In the genomic region with DNA sequence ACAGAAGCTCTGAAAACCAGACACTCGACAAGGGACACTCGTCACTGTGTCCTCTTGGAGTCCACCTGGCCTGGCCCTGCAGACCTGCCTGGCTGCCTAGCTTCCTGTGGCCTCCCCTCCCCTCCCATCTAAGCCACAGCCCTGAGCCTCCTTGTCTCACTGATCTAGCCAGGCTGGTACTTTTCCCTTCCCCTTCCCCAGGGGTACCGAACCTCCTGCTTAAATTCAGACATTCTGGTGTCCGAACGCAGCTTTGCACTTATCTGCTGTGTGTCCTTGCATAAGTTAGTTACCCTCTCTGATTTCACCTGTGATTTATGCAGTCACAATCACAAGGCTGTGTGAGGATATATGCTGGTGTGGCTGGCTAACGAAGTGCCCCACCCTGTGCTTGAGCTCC, we compare ENCODE assay signal across 8 mouse cellular contexts. TPM values are rescaled to one million over a fixed set of nuclear protein-coding genes. Genes with fewer than 3 reads are reported as not detected.
A peak's percentile ranks its signal among the peaks of the same experiment; 100 is the strongest.
DNase-seq lines count a peak whose midpoint lies in the region; ATAC-seq and TF ChIP-seq lines count a peak whose summit lies in the region.

No protein-coding gene starts in this region.

- peaks cover 20% of the 10 kb centered on the region; the same call in 1 of the 2 replicates for H3K4me1 ChIP-seq in kidney, postnatal 0 days (replicated peaks; ENCODE audit: insufficient read depth, low read length)
- H3K4me1 ChIP-seq in embryonic facial prominence, embryonic 12.5 days, result peaks cover 17% of the 10 kb centered on the region
- peaks cover 55% of the 10 kb centered on the region for H3K4me1 ChIP-seq in liver, embryonic 13.5 days (replicated peaks)

- H3K27ac ChIP-seq in kidney, postnatal 0 days, result peak overlapping the region; percentile 97
- H3K27ac ChIP-seq in embryonic facial prominence, embryonic 12.5 days, result peak overlapping the region; percentile 87
- peak overlapping the region; percentile 61 for H3K27ac ChIP-seq in liver, embryonic 13.5 days

- TF ChIP-seq CTCF in kidney, postnatal 0 days (IDR thresholded peaks at IDR 0.05; ENCODE audit: low read depth), result no peak

- H3K9ac ChIP-seq in kidney, postnatal 0 days (ENCODE audit: low read depth, low read length), result 0 out of 2 replicates have a peak overlapping the region, but pooled peaks have one; percentile 15
- no peak overlapping the region for H3K9ac ChIP-seq in embryonic facial prominence, embryonic 12.5 days
- 0 out of 2 replicates have a peak overlapping the region, but pooled peaks have one; percentile 16 for H3K9ac ChIP-seq in liver, embryonic 13.5 days

- peak; percentile 8 for DNase-seq in embryo, embryonic 10 days (ENCODE audit: low spot score)
- DNase-seq in embryo, embryonic 9.5 days (ENCODE audit: extremely low spot score), result no peak
- DNase-seq in kidney, postnatal 0 days (ENCODE audit: low spot score), result no peak
- DNase-seq in kidney, postnatal 10 days, result no peak
- DNase-seq in liver, embryonic 13.5 days, result no peak
- DNase-seq in adrenal gland, postnatal 4 days (ENCODE audit: low spot score in 2 of 2), result no peak
- no peak for DNase-seq in layer of hippocampus, adult 18-20 months (ENCODE audit: low spot score in 2 of 2)

- H3K4me3 ChIP-seq in kidney, postnatal 0 days (replicated peaks; ENCODE audit: low read depth, low read length), result no peak overlapping the region
- no peak overlapping the region for H3K4me3 ChIP-seq in embryonic facial prominence, embryonic 12.5 days
- no peak overlapping the region for H3K4me3 ChIP-seq in liver, embryonic 13.5 days (replicated peaks)

- WGBS in kidney, postnatal 0 days, result 41% methylated on average over 6 of the region's 6 CpGs
- 55% methylated on average over 6 of the region's 6 CpGs for WGBS in embryonic facial prominence, embryonic 12.5 days
- WGBS in liver, embryonic 13.5 days (ENCODE audit: insufficient replicate concordance), result 21% methylated on average over 6 of the region's 6 CpGs

- no peaks in the 10 kb centered on the region for H3K27me3 ChIP-seq in kidney, postnatal 0 days (ENCODE audit: insufficient read depth, low read length)
- no peaks in the 10 kb centered on the region; the same call in 1 of the 2 replicates for H3K27me3 ChIP-seq in embryonic facial prominence, embryonic 12.5 days
- H3K27me3 ChIP-seq in liver, embryonic 13.5 days, result no peaks in the 10 kb centered on the region; the same call in 1 of the 2 replicates

- ATAC-seq in kidney, postnatal 0 days (replicated peaks; ENCODE audit: low FRiP score, low read depth), result no peak
- peak; percentile 13; the same call in 1 of the 2 replicates for ATAC-seq in embryonic facial prominence, embryonic 12.5 days (ENCODE audit: insufficient number of reproducible peaks, insufficient read depth, low FRiP score, low TSS enrichment)
- ATAC-seq in liver, embryonic 13.5 days (ENCODE audit: low read depth), result no peak

- H3K9me3 ChIP-seq in kidney, postnatal 0 days (replicated peaks; ENCODE audit: low read length), result no peaks in the 10 kb centered on the region
- H3K9me3 ChIP-seq in embryonic facial prominence, embryonic 12.5 days, result no peaks in the 10 kb centered on the region
- H3K9me3 ChIP-seq in liver, embryonic 13.5 days (replicated peaks), result no peaks in the 10 kb centered on the region

- no peaks in the 10 kb centered on the region for H3K36me3 ChIP-seq in kidney, postnatal 0 days (ENCODE audit: insufficient read depth, low read length)
- no peaks in the 10 kb centered on the region for H3K36me3 ChIP-seq in embryonic facial prominence, embryonic 12.5 days
- no peaks in the 10 kb centered on the region for H3K36me3 ChIP-seq in liver, embryonic 13.5 days

- H3K4me2 ChIP-seq in kidney, postnatal 0 days (ENCODE audit: low read length), result peak overlapping the region; percentile 8; the same call in 1 of the 2 replicates
- no peak overlapping the region for H3K4me2 ChIP-seq in embryonic facial prominence, embryonic 12.5 days (replicated peaks)
- H3K4me2 ChIP-seq in liver, embryonic 13.5 days, result peak overlapping the region; percentile 32

RNA-seq across cellular contexts. Expression of a gene that starts 40.3 kb away (rescaled TPM):
- 52.9 and 57.2 TPM in 2 replicates for polyA plus RNA-seq in kidney, postnatal 0 days (2015; fragmentation: Nextera tagmentation; extraction: Ambion mirVana)
- 37.3 and 37.9 TPM in 2 replicates for polyA plus RNA-seq in embryonic facial prominence, embryonic 12.5 days (2016; fragmentation: Nextera tagmentation; extraction: Ambion mirVana)
- polyA plus RNA-seq in liver, embryonic 13.5 days (2015; fragmentation: Nextera tagmentation; extraction: Ambion mirVana), result 18.3 and 22.2 TPM in 2 replicates
- total RNA-seq in adrenal gland, postnatal 4 days (2021), result 100 to 1,000 TPM; 251 to 311 TPM
- total RNA-seq in layer of hippocampus, adult 18-20 months (2021), result 10 to 100 TPM; 86.7 to 88.3 TPM

RNA-seq across cellular contexts. Expression of a gene that starts 46.5 kb away (rescaled TPM):
- polyA plus RNA-seq in kidney, postnatal 0 days (2015; fragmentation: Nextera tagmentation; extraction: Ambion mirVana), result 245 and 253 TPM in 2 replicates
- 220 and 236 TPM in 2 replicates for polyA plus RNA-seq in embryonic facial prominence, embryonic 12.5 days (2016; fragmentation: Nextera tagmentation; extraction: Ambion mirVana)
- 235 and 238 TPM in 2 replicates for polyA plus RNA-seq in liver, embryonic 13.5 days (2015; fragmentation: Nextera tagmentation; extraction: Ambion mirVana)
- total RNA-seq in adrenal gland, postnatal 4 days (2021), result 100 to 1,000 TPM; 271 to 275 TPM
- 100 to 1,000 TPM; 134 to 140 TPM for total RNA-seq in layer of hippocampus, adult 18-20 months (2021)
